Mouse (Mus musculus): Measurements from ENCODE around the gene G0s2.

The G0s2 gene

DNA sequence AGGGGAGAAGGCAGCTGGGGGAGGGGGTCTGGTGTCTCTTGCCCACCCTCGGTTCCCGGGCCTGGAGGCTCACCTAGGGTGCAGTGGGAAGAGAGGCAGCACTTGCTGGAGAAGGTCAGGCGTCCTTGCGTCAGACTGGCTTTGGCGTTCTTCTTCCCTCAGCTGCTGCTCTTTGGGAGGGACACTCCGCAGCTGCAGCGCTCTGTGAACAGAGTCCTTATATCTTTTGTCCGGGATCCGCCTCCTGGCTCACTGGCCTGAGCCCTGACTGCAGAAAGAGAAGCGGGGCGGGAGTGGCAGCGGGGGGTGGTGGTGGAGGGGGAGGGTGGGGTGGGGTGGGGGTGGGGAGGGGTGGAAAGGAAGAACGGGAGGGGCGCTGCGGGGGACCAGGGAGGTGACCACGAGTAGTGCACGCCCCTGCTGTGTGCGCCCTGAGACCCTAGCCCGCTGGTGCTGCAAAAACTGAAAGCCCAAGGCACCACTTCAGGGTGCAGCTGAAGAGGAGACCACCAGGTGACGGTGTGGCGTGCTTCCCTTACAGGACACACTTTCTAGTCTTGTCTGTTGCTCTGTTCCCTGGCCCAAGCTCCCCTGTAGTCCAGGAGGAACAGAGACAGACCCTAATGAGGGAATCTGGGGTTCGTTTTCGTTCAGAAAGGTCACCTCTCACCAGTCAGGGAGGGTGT lies at the start of gene G0s2:
G0s2 (minus strand) TSS at position 302 of the 686 bp plus-strand sequence.
- Histone ChIP-seq H3K9me3 (ENCODE audit: low read length) (no peaks in the 10 kb centered on the region), H3K4me1 (replicated peaks; ENCODE audit: low read depth, low read length) (peaks cover 38% of the 10 kb centered on the region), H3K4me3 (replicated peaks; ENCODE audit: low read length) (peak within 1 kb of the TSS; percentile 73), H3K27me3 (ENCODE audit: insufficient read depth, low read length) (peaks cover 40% of the 10 kb centered on the region), H3K36me3 (ENCODE audit: insufficient read depth, low read length) (no peaks in the 10 kb centered on the region)
- no peak for TF ChIP-seq NANOG (IDR thresholded peaks at IDR 0.05; ENCODE audit: borderline replicate concordance, low read length)
- peak; percentile 31 for TF ChIP-seq CTCF (conservative IDR thresholded peaks at IDR 0.05; ENCODE audit: low read length)

DNA sequence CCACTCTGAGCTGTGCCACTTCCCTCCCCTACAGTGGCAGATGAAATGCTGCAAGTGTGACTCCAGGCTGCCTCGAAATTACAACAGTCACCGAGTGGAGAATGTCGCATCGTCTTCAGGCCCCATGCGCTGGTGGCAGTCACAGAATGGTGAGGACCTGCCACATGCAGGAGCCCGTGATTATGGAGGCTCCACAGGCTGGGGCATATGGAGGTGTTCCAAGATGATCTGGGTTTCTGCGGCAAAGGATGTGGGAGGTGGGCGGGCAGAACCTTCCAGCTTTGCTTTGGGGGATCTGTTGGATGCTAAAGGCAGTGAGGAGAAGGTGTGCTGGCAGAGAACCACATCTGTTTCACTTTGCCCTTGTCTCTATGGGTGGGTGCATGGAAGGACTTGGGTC lies 47.4 kb upstream of the G0s2 start:
- H3K27me3 ChIP-seq (ENCODE audit: insufficient read depth, low read length) = peaks cover 12% of the 10 kb centered on the region
- no peaks in the 10 kb centered on the region for H3K36me3 ChIP-seq (ENCODE audit: insufficient read depth, low read length)
- H3K9me3 ChIP-seq (ENCODE audit: low read length) = no peaks in the 10 kb centered on the region
- no peaks in the 10 kb centered on the region for H3K4me1 ChIP-seq (replicated peaks; ENCODE audit: low read depth, low read length)
- TF ChIP-seq NANOG (IDR thresholded peaks at IDR 0.05; ENCODE audit: borderline replicate concordance, low read length) = no peak
- H3K4me3 ChIP-seq (replicated peaks; ENCODE audit: low read length) = no peak overlapping the region

DNA sequence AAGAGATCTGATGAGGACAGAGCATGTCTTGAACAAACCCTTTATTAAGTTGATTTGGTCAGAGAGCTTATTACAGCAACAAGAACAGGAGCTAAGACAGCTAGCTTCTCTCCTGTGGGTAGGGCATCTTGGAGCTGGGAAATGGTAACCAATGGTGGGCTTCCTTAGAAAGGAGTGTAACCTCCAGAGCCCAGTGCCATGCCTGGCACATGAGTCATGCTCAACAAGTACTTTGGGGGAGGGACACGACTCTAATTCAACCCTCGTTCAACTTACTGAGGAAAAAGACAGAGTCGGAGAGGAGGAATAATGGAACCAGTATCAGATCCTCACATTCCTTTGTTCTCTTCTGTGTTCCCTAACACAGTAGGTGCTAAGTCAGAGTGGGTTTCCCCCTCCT lies 46.7 kb upstream of the G0s2 start:
- Histone ChIP-seq H3K9me3 (ENCODE audit: low read length) (no peaks in the 10 kb centered on the region), H3K4me1 (replicated peaks; ENCODE audit: low read depth, low read length) (no peaks in the 10 kb centered on the region), H3K27me3 (ENCODE audit: insufficient read depth, low read length) (peaks cover 12% of the 10 kb centered on the region), H3K36me3 (ENCODE audit: insufficient read depth, low read length) (no peaks in the 10 kb centered on the region), H3K4me3 (replicated peaks; ENCODE audit: low read length) (no peak overlapping the region)
- TF ChIP-seq CTCF (conservative IDR thresholded peaks at IDR 0.05; ENCODE audit: low read length) (no peak), POU5F1 (IDR thresholded peaks at IDR 0.05; ENCODE audit: borderline replicate concordance, low read length) (no peak), NANOG (IDR thresholded peaks at IDR 0.05; ENCODE audit: borderline replicate concordance, low read length) (no peak)

DNA sequence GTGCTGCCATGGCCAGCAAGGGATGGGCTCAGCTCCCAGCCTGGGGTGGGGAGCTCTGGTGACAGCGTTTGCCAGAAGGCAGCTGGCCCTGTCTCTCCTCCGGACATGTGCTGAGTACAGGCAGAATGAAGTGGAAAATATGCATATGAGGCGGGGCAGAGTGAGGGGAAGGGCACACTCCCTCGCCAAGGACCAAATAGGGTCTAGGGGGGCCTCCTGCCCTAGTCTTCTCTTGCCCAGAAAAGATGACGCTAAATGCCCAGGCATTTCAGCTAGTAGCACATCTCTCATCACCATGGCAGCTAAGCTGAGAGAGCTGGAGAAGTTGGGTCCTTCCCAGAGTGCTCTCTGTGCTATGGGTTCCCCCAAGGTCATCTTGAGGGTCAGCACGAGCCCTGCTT lies 44.1 kb upstream of the G0s2 start:
- H3K36me3 ChIP-seq (ENCODE audit: insufficient read depth, low read length) = no peaks in the 10 kb centered on the region
- H3K4me3 ChIP-seq (replicated peaks; ENCODE audit: low read length) = no peak overlapping the region
- H3K4me1 ChIP-seq (replicated peaks; ENCODE audit: low read depth, low read length) = no peaks in the 10 kb centered on the region
- H3K9me3 ChIP-seq (ENCODE audit: low read length) = no peaks in the 10 kb centered on the region
- H3K27me3 ChIP-seq (ENCODE audit: insufficient read depth, low read length) = peaks cover 12% of the 10 kb centered on the region
- TF ChIP-seq NANOG (IDR thresholded peaks at IDR 0.05; ENCODE audit: borderline replicate concordance, low read length) (no peak), CTCF (conservative IDR thresholded peaks at IDR 0.05; ENCODE audit: low read length) (no peak), POU5F1 (IDR thresholded peaks at IDR 0.05; ENCODE audit: borderline replicate concordance, low read length) (no peak)

DNA sequence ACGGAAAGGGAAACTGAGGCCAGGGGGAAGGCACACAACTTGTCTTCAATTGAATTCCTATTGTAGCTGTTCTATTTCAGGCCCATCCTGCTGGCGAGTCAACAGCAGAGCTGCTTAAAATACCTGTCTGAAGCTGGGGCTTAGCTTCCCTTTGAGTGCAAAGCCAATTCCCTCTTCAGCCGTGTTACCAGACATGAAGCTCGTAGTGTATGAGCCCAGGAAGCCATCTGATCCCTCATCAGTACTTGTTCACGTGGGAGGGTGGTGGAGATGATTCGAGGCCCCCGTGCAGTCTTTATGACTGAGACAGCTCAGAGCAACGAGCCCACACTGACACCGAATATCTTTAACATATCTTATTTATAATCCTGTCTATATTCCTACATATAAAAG lies 43.3 kb upstream of the G0s2 start:
- TF ChIP-seq CTCF (conservative IDR thresholded peaks at IDR 0.05; ENCODE audit: low read length) (no peak), NANOG (IDR thresholded peaks at IDR 0.05; ENCODE audit: borderline replicate concordance, low read length) (no peak), POU5F1 (IDR thresholded peaks at IDR 0.05; ENCODE audit: borderline replicate concordance, low read length) (no peak)
- Histone ChIP-seq H3K4me3 (replicated peaks; ENCODE audit: low read length) (no peak overlapping the region), H3K27me3 (ENCODE audit: insufficient read depth, low read length) (peaks cover 12% of the 10 kb centered on the region), H3K4me1 (replicated peaks; ENCODE audit: low read depth, low read length) (no peaks in the 10 kb centered on the region), H3K9me3 (ENCODE audit: low read length) (no peaks in the 10 kb centered on the region), H3K36me3 (ENCODE audit: insufficient read depth, low read length) (no peaks in the 10 kb centered on the region)

DNA sequence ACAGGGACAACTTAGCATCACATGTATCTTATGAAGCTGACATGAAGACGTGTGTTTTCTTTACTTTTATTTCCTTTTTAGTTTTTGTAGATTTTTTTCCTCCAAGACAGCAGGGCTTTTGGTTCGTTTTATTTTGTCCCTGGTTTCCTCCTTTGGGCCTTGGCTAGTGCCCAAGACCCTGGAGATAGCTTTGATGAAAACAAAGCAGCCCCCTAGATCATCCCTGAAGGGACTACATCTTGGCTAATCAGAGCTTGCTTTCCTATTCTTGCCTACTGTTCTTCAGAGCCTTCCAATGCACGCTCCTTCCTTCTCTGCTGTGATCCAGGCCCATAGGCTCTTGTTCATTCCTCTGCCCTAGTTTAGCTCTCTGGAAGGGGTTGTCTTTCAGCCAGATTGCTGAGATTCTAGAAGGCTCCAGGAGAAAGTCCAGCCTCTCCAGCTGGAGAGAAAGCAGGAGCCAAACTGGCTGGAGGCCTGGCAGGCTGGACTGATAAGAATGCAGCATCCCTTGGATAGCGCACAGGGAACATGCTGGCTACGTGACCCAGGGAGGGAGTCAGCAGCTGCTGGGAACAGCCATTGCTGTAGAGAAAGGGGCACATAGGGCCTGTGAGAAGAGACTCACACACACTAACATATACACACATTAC lies 42.8 kb upstream of the G0s2 start:
- Histone ChIP-seq H3K36me3 (ENCODE audit: insufficient read depth, low read length) (no peaks in the 10 kb centered on the region), H3K27me3 (ENCODE audit: insufficient read depth, low read length) (peaks cover 11% of the 10 kb centered on the region), H3K9me3 (ENCODE audit: low read length) (no peaks in the 10 kb centered on the region), H3K4me3 (replicated peaks; ENCODE audit: low read length) (no peak overlapping the region), H3K4me1 (replicated peaks; ENCODE audit: low read depth, low read length) (no peaks in the 10 kb centered on the region)
- TF ChIP-seq NANOG (IDR thresholded peaks at IDR 0.05; ENCODE audit: borderline replicate concordance, low read length) = no peak

DNA sequence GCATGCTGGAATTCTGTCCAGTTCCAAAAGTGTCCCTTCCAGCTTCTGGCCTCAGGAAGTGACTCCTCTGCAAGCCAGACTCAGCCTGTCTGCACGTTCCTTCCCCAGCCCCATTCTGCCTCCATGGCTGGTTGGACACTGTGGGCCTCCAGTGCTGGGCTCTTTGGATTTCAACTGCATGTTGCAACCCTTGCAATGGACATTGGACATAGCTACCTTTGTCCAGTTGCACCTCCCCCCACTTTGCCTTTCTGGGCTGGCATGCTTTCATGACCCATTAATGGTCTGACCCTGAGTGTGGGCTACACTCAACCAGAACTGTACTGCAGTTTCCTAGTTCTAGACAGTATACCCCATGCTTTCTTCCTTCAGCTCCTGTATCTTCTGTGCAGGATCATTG lies 38.6 kb upstream of the G0s2 start:
- H3K27me3 ChIP-seq (ENCODE audit: insufficient read depth, low read length) = peaks cover 4% of the 10 kb centered on the region
- H3K9me3 ChIP-seq (ENCODE audit: low read length) = no peaks in the 10 kb centered on the region
- no peaks in the 10 kb centered on the region for H3K4me1 ChIP-seq (replicated peaks; ENCODE audit: low read depth, low read length)
- H3K36me3 ChIP-seq (ENCODE audit: insufficient read depth, low read length) = no peaks in the 10 kb centered on the region
- no peak overlapping the region for H3K4me3 ChIP-seq (replicated peaks; ENCODE audit: low read length)
- TF ChIP-seq NANOG (IDR thresholded peaks at IDR 0.05; ENCODE audit: borderline replicate concordance, low read length) (no peak), POU5F1 (IDR thresholded peaks at IDR 0.05; ENCODE audit: borderline replicate concordance, low read length) (no peak), CTCF (conservative IDR thresholded peaks at IDR 0.05; ENCODE audit: low read length) (no peak)

DNA sequence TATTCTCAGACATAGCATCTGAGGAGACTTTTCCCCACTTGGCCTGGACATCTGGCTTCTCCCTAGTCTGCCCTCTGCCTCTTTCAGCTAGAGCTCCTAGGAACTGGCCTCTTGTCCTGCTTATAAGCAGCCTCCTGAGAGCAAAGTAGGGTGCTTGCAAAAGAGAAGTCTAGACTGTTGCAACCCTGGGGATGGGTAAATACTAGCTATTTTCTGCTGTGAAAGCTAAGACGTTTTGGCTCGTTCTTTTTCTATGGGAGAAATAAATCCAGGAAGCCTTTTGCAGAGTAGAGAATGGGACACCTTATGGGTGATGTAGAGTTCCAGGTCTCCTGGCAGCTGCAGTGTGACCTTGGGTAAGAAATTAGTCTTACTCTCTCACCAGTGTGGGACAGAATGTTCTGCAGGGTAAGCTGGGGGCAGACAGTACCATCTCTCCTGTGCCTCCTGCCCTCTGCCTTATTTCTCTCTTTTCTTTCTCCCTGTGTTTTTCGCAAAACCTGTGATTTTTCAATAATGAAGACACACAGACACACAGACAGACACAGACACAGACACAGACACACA lies 37.6 kb upstream of the G0s2 start:
- no peaks in the 10 kb centered on the region for H3K36me3 ChIP-seq (ENCODE audit: insufficient read depth, low read length)
- no peaks in the 10 kb centered on the region for H3K9me3 ChIP-seq (ENCODE audit: low read length)
- H3K4me1 ChIP-seq (replicated peaks; ENCODE audit: low read depth, low read length) = no peaks in the 10 kb centered on the region
- no peak overlapping the region for H3K4me3 ChIP-seq (replicated peaks; ENCODE audit: low read length)
- no peak for TF ChIP-seq NANOG (IDR thresholded peaks at IDR 0.05; ENCODE audit: borderline replicate concordance, low read length)
- no peak for TF ChIP-seq CTCF (conservative IDR thresholded peaks at IDR 0.05; ENCODE audit: low read length)
- no peak for TF ChIP-seq POU5F1 (IDR thresholded peaks at IDR 0.05; ENCODE audit: borderline replicate concordance, low read length)
- peaks cover 4% of the 10 kb centered on the region for H3K27me3 ChIP-seq (ENCODE audit: insufficient read depth, low read length)
